Mouse (Mus musculus): ENCODE measurements around the gene Agap2.

The Agap2 gene

GRCm38 (mm10) chr10:127135118-127135836 is 60.2 kb downstream of the Agap2 start:
- DNase-seq (ENCODE audit: low spot score in 2 of 2): no peak

DNA sequence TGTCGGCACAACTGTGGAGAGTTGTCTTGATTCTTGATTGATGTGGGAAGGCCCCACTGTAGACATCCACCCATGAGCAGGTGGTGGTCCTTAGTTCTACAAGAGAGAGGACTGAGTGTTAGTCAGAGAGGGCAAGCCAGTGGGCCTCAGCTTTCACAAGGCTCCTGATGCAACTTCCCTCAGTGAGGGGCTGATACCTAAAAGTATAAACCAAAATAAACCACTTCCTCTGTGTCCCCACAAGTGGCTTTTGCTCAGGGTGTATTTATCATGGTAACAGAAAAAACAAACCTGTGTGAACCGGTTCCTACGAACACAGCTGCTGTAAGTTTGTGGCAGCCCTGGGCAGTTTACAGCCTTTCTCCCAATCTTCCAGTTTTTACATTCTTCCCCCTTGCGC is 61.4 kb downstream of the Agap2 start:
- DNase-seq (ENCODE audit: low spot score in 2 of 2): no peak

DNA sequence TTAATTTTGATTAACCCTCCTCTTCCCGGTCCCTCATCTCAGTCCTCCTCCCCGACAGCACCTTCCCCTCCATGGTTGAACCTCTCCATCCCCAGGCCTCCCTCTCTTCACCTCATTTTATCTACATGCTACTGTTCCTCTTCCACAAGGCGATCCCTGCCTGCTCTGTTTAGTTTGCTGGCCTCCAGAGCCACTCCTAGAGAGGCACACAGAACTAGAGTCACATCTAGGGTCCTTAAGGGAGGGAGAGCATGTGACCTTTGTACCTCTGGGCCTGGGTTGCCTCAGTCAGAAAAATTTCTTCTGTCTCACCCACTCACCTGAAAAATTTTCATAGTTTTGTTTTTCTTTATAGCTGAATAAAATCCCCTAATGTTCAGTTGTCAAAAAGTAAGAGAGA is 62.8 kb downstream of the Agap2 start:
- no peak for DNase-seq (ENCODE audit: low spot score in 2 of 2)

GRCm38 (mm10) chr10:127138328-127139141 is 63.5 kb downstream of the Agap2 start:
- no peak for DNase-seq (ENCODE audit: low spot score in 2 of 2)

- DNase-seq (ENCODE audit: low spot score in 2 of 2): no peak
Observed at GRCm38 (mm10) chr10:127140971-127141370, 65.9 kb downstream of the Agap2 start.

DNA sequence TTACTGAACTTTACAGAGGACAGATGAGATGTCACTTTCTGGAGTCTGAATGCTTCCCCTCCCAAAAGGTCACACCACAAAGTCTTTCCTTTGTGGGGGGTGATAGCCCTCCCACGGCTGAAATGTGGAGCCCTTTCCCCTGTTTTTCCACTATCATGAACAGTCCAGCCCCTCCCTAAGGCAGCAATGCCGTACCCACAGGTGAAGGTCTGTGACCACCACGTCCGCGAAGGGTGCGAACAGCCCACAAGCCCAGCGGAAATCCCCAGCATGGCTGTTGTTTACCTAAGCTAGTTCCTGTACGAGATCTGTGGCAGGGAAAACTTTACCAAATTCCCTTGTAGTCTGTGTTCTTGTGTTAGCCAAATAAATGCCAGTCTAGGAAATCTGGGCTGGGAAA is 66.4 kb downstream of the Agap2 start:
- no peak for DNase-seq (ENCODE audit: low spot score in 2 of 2)

Data from frontal cortex, postnatal 25 days (tissue).